8 mouse cellular contexts compared by ENCODE assay signal in the genomic region with DNA sequence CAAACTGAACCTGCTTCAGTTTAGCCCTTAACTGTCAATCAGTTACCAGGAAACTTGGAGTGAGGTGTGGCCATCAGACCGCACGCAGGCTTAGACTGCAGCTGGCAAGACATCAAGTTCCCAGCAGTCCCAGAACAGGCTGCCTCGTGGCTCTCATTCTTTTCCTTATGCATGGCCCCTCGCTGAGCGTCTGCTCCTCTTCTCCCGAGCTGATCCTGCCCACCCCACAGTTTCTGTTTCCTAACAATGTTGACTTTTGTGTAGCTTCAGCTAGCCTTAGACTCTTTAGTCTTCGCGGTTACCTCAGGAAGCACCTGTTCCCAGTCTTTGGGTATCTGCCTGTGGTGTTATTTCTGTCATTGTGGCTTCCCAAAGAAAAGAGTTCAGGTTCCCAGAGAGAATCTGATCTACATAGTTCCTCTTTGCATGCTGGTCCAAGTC.
DNase-seq lines count a peak whose midpoint lies in the region; ATAC-seq and TF ChIP-seq lines count a peak whose summit lies in the region.

No protein-coding gene starts in this region.

- POLR2A ChIA-PET in Patski (lab: Charles Lee), result no interaction called here

- no peak overlapping the region for H3K4me3 ChIP-seq in forebrain, embryonic 14.5 days (ENCODE audit: low read depth, low read length)
- no peak overlapping the region for H3K4me3 ChIP-seq in forebrain, embryonic 13.5 days
- no peak overlapping the region for H3K4me3 ChIP-seq in intestine, embryonic 16.5 days (ENCODE audit: low read length)
- H3K4me3 ChIP-seq in forebrain, embryonic 12.5 days (replicated peaks), result no peak overlapping the region

- no peak overlapping the region for H3K9ac ChIP-seq in forebrain, embryonic 14.5 days (ENCODE audit: low read length)
- H3K9ac ChIP-seq in forebrain, embryonic 13.5 days, result no peak overlapping the region
- no peak overlapping the region for H3K9ac ChIP-seq in intestine, embryonic 16.5 days (ENCODE audit: low read depth, low read length)
- H3K9ac ChIP-seq in forebrain, embryonic 12.5 days, result no peak overlapping the region

- peaks cover 2% of the 10 kb centered on the region; the same call in 1 of the 2 replicates for H3K4me1 ChIP-seq in forebrain, embryonic 14.5 days (ENCODE audit: control insufficient read depth, insufficient read depth, low read length)
- peaks cover 8% of the 10 kb centered on the region for H3K4me1 ChIP-seq in forebrain, embryonic 13.5 days
- H3K4me1 ChIP-seq in intestine, embryonic 16.5 days (ENCODE audit: control insufficient read depth, insufficient read depth, low read length), result peaks cover 16% of the 10 kb centered on the region
- H3K4me1 ChIP-seq in forebrain, embryonic 12.5 days, result peaks cover 9% of the 10 kb centered on the region

- 35% methylated on average over 8 of the region's 8 CpGs for WGBS in forebrain, embryonic 14.5 days
- WGBS in forebrain, embryonic 13.5 days, result 45% methylated on average over 8 of the region's 8 CpGs
- WGBS in intestine, embryonic 16.5 days, result 31% methylated on average over 8 of the region's 8 CpGs
- 49% methylated on average over 8 of the region's 8 CpGs for WGBS in forebrain, embryonic 12.5 days

- DNase-seq in forebrain, embryonic 14.5 days (ENCODE audit: low spot score), result peak; percentile 24
- DNase-seq in Patski (ENCODE audit: low read depth, low spot score), result peak; percentile 58
- peak; percentile 51 to 68 for DNase-seq in lung, postnatal 4 days
- DNase-seq in frontal cortex, postnatal 14 days (ENCODE audit: low spot score in 2 of 2), result no peak

- CTCF ChIA-PET in Patski (lab: Charles Lee), result interaction anchor here (1.1 to 3.1 kb wide), 2 partner anchors 11 to 20 kb away, joined by 3 to 9 read pairs; no protein-coding TSS in a partner anchor

- TF ChIP-seq CTCF in Patski (IDR thresholded peaks at IDR 0.05), result no peak

- no peak overlapping the region for H3K4me2 ChIP-seq in forebrain, embryonic 14.5 days (ENCODE audit: low read length)
- H3K4me2 ChIP-seq in forebrain, embryonic 13.5 days, result no peak overlapping the region
- no peak overlapping the region for H3K4me2 ChIP-seq in intestine, embryonic 16.5 days (ENCODE audit: low read depth, low read length)
- H3K4me2 ChIP-seq in forebrain, embryonic 12.5 days, result no peak overlapping the region

- H3K27ac ChIP-seq in forebrain, embryonic 14.5 days (ENCODE audit: low read depth, low read length), result no peak overlapping the region
- H3K27ac ChIP-seq in forebrain, embryonic 13.5 days, result no peak overlapping the region
- H3K27ac ChIP-seq in intestine, embryonic 16.5 days (ENCODE audit: low read length), result peak overlapping the region; percentile 58
- no peak overlapping the region for H3K27ac ChIP-seq in forebrain, embryonic 12.5 days

- in situ Hi-C loops in Patski (cut with MboI; ENCODE audit: low pct_unique_long_range_greater_than_20kb), result no loop called here

- H3K9me3 ChIP-seq in forebrain, embryonic 14.5 days (replicated peaks; ENCODE audit: control insufficient read depth, low read length), result no peaks in the 10 kb centered on the region
- no peaks in the 10 kb centered on the region for H3K9me3 ChIP-seq in forebrain, embryonic 13.5 days (replicated peaks)
- H3K9me3 ChIP-seq in intestine, embryonic 16.5 days (ENCODE audit: control insufficient read depth, low read length), result no peaks in the 10 kb centered on the region
- no peaks in the 10 kb centered on the region for H3K9me3 ChIP-seq in forebrain, embryonic 12.5 days

- H3K27me3 ChIP-seq in forebrain, embryonic 14.5 days (replicated peaks; ENCODE audit: control insufficient read depth, insufficient read depth, low read length), result no peaks in the 10 kb centered on the region
- no peaks in the 10 kb centered on the region for H3K27me3 ChIP-seq in forebrain, embryonic 13.5 days
- no peaks in the 10 kb centered on the region for H3K27me3 ChIP-seq in Patski
- H3K27me3 ChIP-seq in intestine, embryonic 16.5 days (replicated peaks; ENCODE audit: control insufficient read depth, insufficient read depth, low read length), result no peaks in the 10 kb centered on the region
- no peaks in the 10 kb centered on the region; the same call in 1 of the 2 replicates for H3K27me3 ChIP-seq in forebrain, embryonic 12.5 days

- no peak for ATAC-seq in forebrain, embryonic 14.5 days
- no peak for ATAC-seq in forebrain, embryonic 13.5 days
- no peak for ATAC-seq in Patski
- peak; percentile 68 for ATAC-seq in intestine, embryonic 16.5 days
- no peak for ATAC-seq in monocyte, adult 5-6 weeks (replicated peaks; ENCODE audit: insufficient number of reproducible peaks, low FRiP score, low TSS enrichment, poor library complexity, severe bottlenecking)
- ATAC-seq in forebrain, embryonic 12.5 days (ENCODE audit: low FRiP score), result no peak

- H3K36me3 ChIP-seq in forebrain, embryonic 14.5 days (ENCODE audit: control insufficient read depth, insufficient read depth, low read length), result no peaks in the 10 kb centered on the region
- no peaks in the 10 kb centered on the region for H3K36me3 ChIP-seq in forebrain, embryonic 13.5 days (ENCODE audit: poor library complexity, severe bottlenecking)
- no peaks in the 10 kb centered on the region for H3K36me3 ChIP-seq in intestine, embryonic 16.5 days (ENCODE audit: control insufficient read depth, insufficient read depth, low read length)
- H3K36me3 ChIP-seq in forebrain, embryonic 12.5 days (replicated peaks), result no peaks in the 10 kb centered on the region

Comparison
In these comparisons a context has a peak if more than half of its experiments do, and no peak if none do; other contexts are left out.
1. DNase-seq: peak in forebrain, embryonic 14.5 days (single experiment), Patski (single experiment) and lung, postnatal 4 days (2 of 2); none in frontal cortex, postnatal 14 days (0 of 2).